Comparison of ENCODE assay signal across 8 mouse cellular contexts in the genomic region with DNA sequence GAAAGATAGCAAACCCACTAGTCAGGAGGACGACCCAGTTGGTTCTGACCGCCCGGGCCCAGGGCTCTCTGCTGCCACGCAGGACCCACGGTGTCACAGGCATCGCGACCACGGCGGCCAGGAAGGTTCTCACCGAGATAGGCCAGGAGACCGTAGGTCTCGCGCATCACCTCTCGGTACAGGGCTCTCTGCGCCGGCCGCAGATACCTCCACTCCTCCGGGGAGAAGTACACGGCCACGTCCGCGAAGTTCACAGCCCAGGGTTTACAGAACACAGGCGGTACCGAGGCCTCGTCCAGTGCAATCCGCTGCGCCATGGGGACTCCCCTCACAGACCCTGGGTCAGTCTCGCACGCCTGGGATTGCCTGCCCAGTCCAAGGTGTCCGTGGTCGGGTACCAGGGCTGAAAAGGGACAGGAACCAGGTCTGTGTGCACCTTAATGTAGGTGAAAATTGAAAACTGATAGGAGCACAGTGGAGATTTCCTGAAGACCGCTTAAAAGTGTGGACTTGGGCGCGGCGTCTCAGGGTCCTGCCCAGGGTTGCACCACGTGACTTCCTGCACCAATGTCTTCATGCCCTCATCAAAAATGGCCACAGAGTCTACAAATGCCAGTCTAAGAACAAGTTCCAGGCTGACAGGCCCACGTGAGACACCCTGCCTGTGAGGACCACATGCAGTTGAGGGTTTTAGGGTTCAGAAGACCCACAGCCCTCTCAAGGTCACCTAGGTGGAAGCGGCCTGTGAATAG. TPM values are rescaled to one million over a fixed set of nuclear protein-coding genes. Genes with fewer than 3 reads are reported as not detected.
A peak's percentile ranks its signal among the peaks of the same experiment; 100 is the strongest.
DNase-seq lines count a peak whose midpoint lies in the region; ATAC-seq and TF ChIP-seq lines count a peak whose summit lies in the region.

TSS of gene 9130019O22Rik (minus strand) at position 526 of the 752 bp plus-strand sequence.

- peaks cover 7% of the 10 kb centered on the region; the same call in 1 of the 2 replicates for H3K9me3 ChIP-seq in heart, embryonic 13.5 days
- H3K9me3 ChIP-seq in liver, embryonic 11.5 days (ENCODE audit: control insufficient read depth, low read length), result no peaks in the 10 kb centered on the region; the same call in 1 of the 2 replicates

- H3K36me3 ChIP-seq in heart, embryonic 13.5 days, result peaks cover 47% of the 10 kb centered on the region
- peaks cover 16% of the 10 kb centered on the region; the same call in 1 of the 2 replicates for H3K36me3 ChIP-seq in liver, embryonic 11.5 days (ENCODE audit: control insufficient read depth, insufficient read depth, low read length)
- no peaks in the 10 kb centered on the region for H3K36me3 ChIP-seq in myocyte (ENCODE audit: control insufficient read depth, insufficient read depth)

- no peak for TF ChIP-seq POLR2A in myocyte (IDR thresholded peaks at IDR 0.05; ENCODE audit: insufficient read length, low read depth)

- peaks cover 9% of the 10 kb centered on the region; the same call in 1 of the 2 replicates for H3K4me1 ChIP-seq in heart, embryonic 13.5 days
- no peaks in the 10 kb centered on the region for H3K4me1 ChIP-seq in liver, embryonic 11.5 days (replicated peaks; ENCODE audit: control insufficient read depth, insufficient read depth, low read length)

- 8% methylated on average over 38 of the region's 38 CpGs for WGBS in heart, embryonic 13.5 days
- WGBS in liver, embryonic 11.5 days, result 10% methylated on average over 38 of the region's 38 CpGs

- no peaks in the 10 kb centered on the region for H3K79me2 ChIP-seq in myocyte (ENCODE audit: control insufficient read depth, insufficient read depth)

- peak within 1 kb of the TSS; percentile 78 for H3K4me2 ChIP-seq in heart, embryonic 13.5 days
- peak within 1 kb of the TSS; percentile 85 for H3K4me2 ChIP-seq in liver, embryonic 11.5 days
- no peak within 1 kb of the TSS for H3K4me2 ChIP-seq in myocyte (ENCODE audit: low read depth)

- H3K9ac ChIP-seq in heart, embryonic 13.5 days, result peak within 1 kb of the TSS; percentile 83
- H3K9ac ChIP-seq in liver, embryonic 11.5 days (ENCODE audit: low read depth, low read length), result peak within 1 kb of the TSS; percentile 74

- H3K4me3 ChIP-seq in heart, embryonic 13.5 days, result peak within 1 kb of the TSS; percentile 61
- H3K4me3 ChIP-seq in liver, embryonic 11.5 days (ENCODE audit: low read depth, low read length), result peak within 1 kb of the TSS; percentile 66
- H3K4me3 ChIP-seq in myocyte, result no peak within 1 kb of the TSS

- H3K27ac ChIP-seq in heart, embryonic 13.5 days (replicated peaks), result 0 out of 2 replicates have a peak within 1 kb of the TSS, but pooled peaks have one; percentile 29
- no peak within 1 kb of the TSS; the same call in 1 of the 2 replicates for H3K27ac ChIP-seq in liver, embryonic 11.5 days (ENCODE audit: low read depth, low read length)

- ATAC-seq in CD4-positive, CD25-positive, alpha-beta regulatory T cell, adult 4 months, result peak; percentile 98
- ATAC-seq in heart, embryonic 13.5 days (ENCODE audit: extremely low read depth, insufficient number of reproducible peaks, low FRiP score, low TSS enrichment), result peak; percentile 68
- peak; percentile 90 for ATAC-seq in liver, embryonic 11.5 days (replicated peaks; ENCODE audit: low FRiP score)

- DNase-seq in c-Kit-negative CD71-positive TER-119-positive erythroid progenitor cells, embryonic 14.5 days (ENCODE audit: low read depth, low spot score), result peak; percentile 84
- peak; percentile 23 for DNase-seq in fat pad, adult 2 months (ENCODE audit: extremely low read depth, low read depth, low spot score)
- DNase-seq in kidney, postnatal 10 days, result peak; percentile 95
- peak; percentile 76 for DNase-seq in liver, embryonic 11.5 days (ENCODE audit: low spot score)
- peak; percentile 92 to 95 for DNase-seq in spleen, postnatal 4 days (ENCODE audit: low spot score in 2 of 2)

- H3K27me3 ChIP-seq in heart, embryonic 13.5 days (replicated peaks), result no peaks in the 10 kb centered on the region
- no peaks in the 10 kb centered on the region for H3K27me3 ChIP-seq in liver, embryonic 11.5 days (replicated peaks; ENCODE audit: control insufficient read depth, insufficient read depth, low read length)
- no peaks in the 10 kb centered on the region for H3K27me3 ChIP-seq in myocyte (ENCODE audit: control insufficient read depth, insufficient read depth, insufficient read length)

- H3ac ChIP-seq in myocyte (ENCODE audit: control insufficient read depth, insufficient read length), result no peak within 1 kb of the TSS

TF ChIP-seq in myocyte, 11 proteins besides CTCF, POLR2A, EP300 and RAD21:
- TF ChIP-seq SRF (IDR thresholded peaks at IDR 0.05; ENCODE audit: control insufficient read depth, insufficient read length, low read depth), result no peak
- peak; percentile 54 for TF ChIP-seq USF1 (IDR thresholded peaks at IDR 0.05; ENCODE audit: low read depth)

RNA-seq across cellular contexts. Expression of gene 9130019O22Rik, which starts in this region (rescaled TPM):
- polyA plus RNA-seq in CD4-positive, CD25-positive, alpha-beta regulatory T cell, adult 4 months (2017; shearing (Covaris generic)), result 1 to 10 TPM; 7.3 to 9.9 TPM
- 3.6 TPM in 2 replicates for polyA plus RNA-seq in heart, embryonic 13.5 days (2015; fragmentation: Nextera tagmentation; extraction: Ambion mirVana)
- 2.4 and 3.0 TPM in 2 replicates for polyA plus RNA-seq in liver, embryonic 11.5 days (2014; fragmentation: Nextera tagmentation; extraction: Ambion mirVana)
- polyA plus RNA-seq in myocyte (2012; fragmentation: generic; extraction: Trizol), result 0.34 TPM

Comparison
In these comparisons a context has a peak if more than half of its experiments do, and no peak if none do; other contexts are left out.
1. DNase-seq: peak in every context shown above with its lines; median percentile 95 in kidney, postnatal 10 days; 94 in spleen, postnatal 4 days; 84 in c-Kit-negative CD71-positive TER-119-positive erythroid progenitor cells, embryonic 14.5 days; 76 in liver, embryonic 11.5 days; 23 in fat pad, adult 2 months.